Mouse (Mus musculus): ENCODE data around the gene Lhfpl3.

DNA sequence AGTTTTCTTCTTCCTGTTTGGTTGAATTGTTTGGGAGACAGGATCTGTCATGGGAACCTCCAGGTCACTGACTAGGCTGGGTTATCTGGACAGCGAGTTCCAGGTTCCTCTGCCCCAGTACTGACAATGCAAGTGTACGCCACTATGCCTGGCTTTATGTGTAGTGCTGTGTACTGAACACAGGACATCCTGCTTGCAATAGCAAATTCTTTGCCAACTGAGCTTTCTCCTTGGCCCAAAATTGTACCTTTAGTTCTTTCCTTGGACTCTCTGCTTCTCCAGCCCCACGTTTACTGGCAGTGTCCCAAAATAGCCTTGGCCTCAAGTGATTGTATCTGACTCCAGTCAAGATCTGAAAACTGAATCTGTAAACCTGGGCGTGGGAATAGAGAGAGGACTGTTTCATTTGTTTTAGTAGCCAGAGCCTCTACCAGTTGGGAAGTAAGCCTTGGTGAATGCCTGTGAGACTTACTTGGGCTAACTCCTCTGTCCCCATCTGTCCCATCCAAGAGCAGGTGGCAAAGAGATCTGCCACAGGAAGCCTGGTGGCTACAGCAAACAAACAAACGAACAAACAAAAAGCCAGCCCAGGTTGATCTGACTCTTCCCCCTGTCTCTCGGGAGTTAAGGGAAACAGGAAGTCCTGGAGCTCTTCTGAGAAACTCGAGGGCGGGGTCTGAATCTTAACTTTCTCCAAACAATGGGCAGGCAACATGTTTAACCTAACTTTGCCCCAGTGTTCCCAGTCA is 269.9 kb downstream of the Lhfpl3 start:
- no peak for TF ChIP-seq POLR2A (IDR thresholded peaks at IDR 0.05; ENCODE audit: control insufficient read depth, extremely low read depth, insufficient read depth, low read length, poor library complexity)
- TF ChIP-seq CTCF (IDR thresholded peaks at IDR 0.05; ENCODE audit: borderline replicate concordance, control insufficient read depth, extremely low read depth, insufficient read depth, low read length, poor library complexity): no peak

Data from thymus, adult 2 months (tissue).